Comparison of ENCODE assay signal across 24 mouse cellular contexts in genomic region chr19:46789782-46790181, GRCm38 (mm10).
"Had no signal": no experiment of that assay in that cellular context is flagged by ENCODE, and none has a peak within 500 bp of the region (broad histone marks: within the 10 kb centered on the region; RNA-seq: fewer than 3 reads in every experiment).

No protein-coding gene starts in this region.

- DNase-seq: gastrocnemius, postnatal 14 days; gastrocnemius, postnatal 36 days; heart, postnatal 10 days; heart, postnatal 4 days; kidney, adult 18-20 months; kidney, adult 8-10 months; kidney, postnatal 10 days; kidney, postnatal 25 days; kidney, postnatal 4 days; liver; liver, embryonic 13.5 days had no signal

- H3K27ac ChIP-seq: heart, embryonic 10.5 days; hindbrain, embryonic 10.5 days; hindbrain, embryonic 12.5 days; hindbrain, embryonic 14.5 days; intestine, embryonic 15.5 days; layer of hippocampus, adult 2 months; limb, embryonic 10.5 days; limb, embryonic 12.5 days; liver, embryonic 13.5 days had no signal

- ATAC-seq: hindbrain, embryonic 16.5 days; inflammation-experienced regulatory T-cells, adult 6 months; intestine, embryonic 15.5 days; intestine, postnatal 0 days had no signal

- H3K9ac ChIP-seq: hindbrain, embryonic 12.5 days; hindbrain, embryonic 14.5 days; intestine, embryonic 15.5 days; limb, embryonic 12.5 days; liver, embryonic 13.5 days had no signal

- H3K36me3 ChIP-seq: heart, embryonic 10.5 days; heart, embryonic 12.5 days; hindbrain, embryonic 10.5 days; hindbrain, embryonic 12.5 days; intestine, embryonic 15.5 days; limb, embryonic 10.5 days; limb, embryonic 12.5 days; liver, embryonic 13.5 days had no signal

- H3K27me3 ChIP-seq: heart, embryonic 12.5 days; hindbrain, embryonic 12.5 days; intestine, embryonic 15.5 days; liver, embryonic 13.5 days had no signal

- H3K4me3 ChIP-seq: heart, embryonic 10.5 days; heart, embryonic 12.5 days; hindbrain, embryonic 10.5 days; hindbrain, embryonic 12.5 days; intestine, embryonic 15.5 days; layer of hippocampus, adult 2 months; left cerebral cortex, adult 2 months; limb, embryonic 10.5 days; limb, embryonic 12.5 days; liver, embryonic 13.5 days had no signal

- H3K4me1 ChIP-seq: hindbrain, embryonic 10.5 days; hindbrain, embryonic 12.5 days; intestine, embryonic 15.5 days had no signal
